Mouse (Mus musculus) brain, embryonic 14.5 days (tissue): ENCODE measurements around the gene Gm39566. TPM values are rescaled to one million over a fixed set of nuclear protein-coding genes. Genes with fewer than 3 reads are reported as not detected.
A peak's percentile ranks its signal among the peaks of the same experiment; 100 is the strongest.
"Not testable (repeated sequence)": the region's sequence is repeated elsewhere in the genome, so short reads cannot be mapped to it uniquely, and the experiment has no call there.

Experiments
- DNase-seq: peaks from one replicate; pipeline ENCODE4 v3.0.0-alpha.2; 2011; ENCODE audit warnings: low read depth
- CTCF ChIP-seq: fragments of 200-500 bp; IDR thresholded peaks from 2 replicates; pipeline ENCODE4 v1.5.1; 2012; ENCODE audit warnings: inconsistent platforms, mild to moderate bottlenecking, moderate library complexity, borderline replicate concordance; ENCODE audit not compliant: insufficient read depth, insufficient read length; ENCODE audit errors: extremely low read depth
- POLR2A ChIP-seq: fragments of 200-500 bp; IDR thresholded peaks from 2 replicates; pipeline ENCODE4 v1.6.1; 2012; ENCODE audit warnings: mild to moderate bottlenecking, inconsistent platforms, borderline replicate concordance; ENCODE audit not compliant: poor library complexity, insufficient read depth, insufficient read length, severe bottlenecking; ENCODE audit errors: extremely low read depth
- polyA plus RNA-seq: library from polyadenylated mRNA; depleted of rRNA; stranded (reverse); fragments of >200 nt; gene quantifications from 2 replicates; pipeline ENCODE4 v1.2.3, GENCODE M21; 2012; rRNA removed

The Gm39566 gene
- not detected in 2 replicates for polyA plus RNA-seq

DNA sequence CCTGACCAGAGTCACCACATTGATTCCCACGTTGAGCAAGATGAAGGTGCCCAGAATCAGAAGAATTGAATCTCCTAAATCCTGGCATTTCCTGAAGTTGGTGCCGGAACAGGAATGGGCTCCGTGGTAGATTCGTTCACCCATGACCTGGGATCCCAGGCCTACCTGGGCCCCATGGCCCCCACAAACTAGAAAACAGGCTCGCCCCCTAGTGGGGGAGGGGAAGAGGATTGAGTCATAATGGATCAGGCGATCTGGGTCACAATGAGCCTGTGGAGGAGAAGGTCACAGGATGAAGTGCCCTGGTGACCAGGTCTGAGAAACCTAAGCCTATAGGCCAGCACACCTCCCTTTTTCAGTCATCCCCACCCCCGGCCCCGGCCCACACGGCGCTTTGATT is at the start of gene Gm39566:
Gm39566 (minus strand) TSS at position 144 of the 400 bp plus-strand sequence.
- no peak for TF ChIP-seq POLR2A
- no peak for TF ChIP-seq CTCF
- DNase-seq: no peak

DNA sequence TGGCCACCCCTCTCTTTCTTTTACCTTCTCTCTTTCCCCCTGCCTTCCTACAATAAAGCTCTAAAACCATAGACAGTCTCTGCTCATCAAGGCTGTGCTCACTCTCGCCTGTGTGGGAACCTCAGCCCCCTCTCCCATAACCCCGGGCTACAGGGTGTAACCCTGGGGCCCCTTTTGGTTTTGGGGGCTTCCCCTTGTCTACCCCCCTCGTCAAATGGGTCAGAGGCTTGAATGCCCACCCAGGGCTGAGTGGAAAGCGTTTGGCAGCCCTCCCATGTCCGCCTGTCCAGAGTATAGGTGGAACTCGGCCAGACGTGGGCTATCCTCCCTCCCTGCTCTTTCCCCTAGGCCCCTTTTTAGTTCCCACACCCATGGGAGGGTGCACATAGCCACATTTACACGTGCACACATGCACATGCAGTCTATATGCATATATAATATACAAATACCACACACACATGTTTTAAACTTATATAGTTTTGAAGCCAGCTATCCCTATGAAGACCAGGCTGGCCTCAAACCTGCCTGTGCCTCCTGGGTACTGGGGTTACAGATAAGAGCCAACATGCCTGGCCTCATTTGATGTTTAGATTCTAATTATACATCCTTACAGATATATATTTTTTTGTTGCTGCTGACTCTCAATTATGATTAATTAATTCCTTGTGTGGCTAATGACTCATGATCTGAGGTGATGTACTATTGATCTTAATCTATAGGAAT is 49.2 kb upstream of the Gm39566 start:
- TF ChIP-seq CTCF (no peak), POLR2A (no peak)
- no peak for DNase-seq

DNA sequence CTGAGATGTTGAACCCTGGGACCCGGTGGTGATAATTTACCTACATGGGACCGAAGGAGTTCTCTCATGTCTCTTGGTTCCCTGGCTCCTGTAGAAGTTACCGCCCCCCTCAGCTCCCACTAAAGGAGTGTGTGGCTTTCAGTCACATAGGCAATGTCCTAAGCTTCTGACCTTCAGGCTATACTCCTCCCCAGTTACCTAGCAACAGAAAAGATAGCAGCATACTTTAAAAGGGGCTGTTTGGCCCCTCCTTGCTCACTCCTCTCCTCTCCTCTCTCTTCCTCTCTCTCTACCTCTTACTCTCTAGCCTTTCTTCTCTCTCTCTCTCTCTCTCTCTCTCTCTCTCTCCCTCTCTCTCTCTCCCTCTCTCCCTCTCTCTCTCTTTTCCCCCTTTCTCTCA is 48.6 kb upstream of the Gm39566 start:
- DNase-seq: not testable (repeated sequence)

DNA sequence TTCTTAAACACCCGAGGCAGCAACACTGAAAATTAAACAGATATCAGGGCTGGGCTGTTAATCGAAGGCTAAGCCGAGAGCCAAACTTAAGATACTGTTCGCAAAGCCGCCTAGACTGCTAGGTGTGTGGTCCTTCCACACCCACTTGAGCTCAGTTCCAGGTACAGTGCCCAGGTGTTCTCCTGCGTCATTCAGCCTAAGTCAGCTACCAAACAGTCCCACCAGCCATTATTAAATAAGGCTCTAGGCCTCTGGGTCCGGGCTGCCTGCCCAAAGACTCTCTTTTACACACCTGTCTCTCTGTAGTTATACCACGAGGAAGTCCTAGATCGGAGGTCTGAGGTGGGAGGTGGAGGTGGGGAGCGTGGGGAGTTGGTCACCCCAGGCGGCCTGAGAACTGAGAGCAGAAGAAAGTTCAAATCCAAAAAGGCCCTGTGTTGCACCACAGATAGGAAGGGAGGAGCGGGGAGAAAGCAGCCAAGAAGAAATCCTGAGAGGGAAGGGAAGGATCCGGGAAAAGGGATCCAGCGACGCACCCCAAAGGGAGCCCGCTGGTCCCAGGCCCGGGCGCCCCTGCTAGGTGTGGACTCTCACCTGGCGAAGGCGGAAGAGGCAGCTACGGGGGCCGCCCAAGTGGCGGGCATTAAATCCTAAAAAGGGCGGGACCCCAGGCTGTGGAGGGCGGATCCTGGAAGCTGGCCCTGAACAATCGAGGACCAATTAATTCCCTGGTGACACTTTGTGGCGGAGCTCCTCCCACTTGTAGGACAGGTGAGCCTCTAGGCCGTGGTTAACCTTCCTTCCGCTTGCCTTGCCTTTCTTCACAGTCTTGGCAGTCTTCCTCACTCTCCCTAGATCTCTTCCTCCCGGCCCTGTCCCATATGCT is 43.3 kb upstream of the Gm39566 start, which contains the start of gene Tnk1:
Tnk1 (minus strand) TSS at position 618 of the 886 bp plus-strand sequence.
- no peak for TF ChIP-seq POLR2A
- TF ChIP-seq CTCF: no peak
- DNase-seq: no peak

DNA sequence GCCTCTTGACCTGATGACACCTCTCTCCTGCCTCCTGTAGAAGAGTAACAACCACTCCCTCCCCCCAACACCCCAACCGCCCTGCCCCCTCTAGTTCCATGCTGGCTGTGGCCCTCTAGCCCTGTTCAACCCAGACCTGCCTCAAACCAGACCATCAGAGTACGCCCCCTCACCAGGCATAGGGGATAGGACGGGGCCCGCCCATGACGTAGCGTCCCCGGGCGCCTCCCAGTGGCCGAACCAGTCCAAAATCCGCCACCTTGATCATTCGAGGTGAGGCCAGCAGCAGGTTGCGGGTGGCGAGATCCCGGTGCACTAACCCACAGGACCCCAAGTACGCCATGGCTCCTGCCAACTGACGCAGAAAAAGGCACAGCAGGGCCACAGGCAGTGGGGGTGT is 40.2 kb upstream of the Gm39566 start:
- DNase-seq: peak; percentile 47
- no peak for TF ChIP-seq POLR2A
- TF ChIP-seq CTCF: peak; percentile 52; the same call in 1 of the 2 replicates

DNA sequence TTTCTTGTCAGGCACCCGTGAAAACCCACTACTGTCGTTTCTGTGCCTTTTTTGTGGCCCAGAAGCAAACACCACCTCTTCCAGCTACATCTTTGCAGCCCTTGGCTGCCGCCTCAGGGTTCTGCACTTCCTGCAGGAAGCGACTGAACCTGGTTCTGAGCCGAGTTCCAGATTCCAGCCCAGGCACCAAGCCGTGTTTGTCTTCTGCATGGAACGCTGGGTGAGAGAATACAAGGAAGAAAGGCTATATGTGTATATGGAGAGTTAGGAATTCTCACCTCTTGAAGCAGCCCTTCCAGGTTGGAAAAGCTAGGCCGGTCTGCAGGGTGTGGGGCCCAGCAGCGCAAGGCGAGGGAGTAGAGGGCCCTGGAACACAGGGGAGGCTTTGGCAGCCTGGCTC is 39.6 kb upstream of the Gm39566 start:
- DNase-seq: no peak
- TF ChIP-seq POLR2A (no peak), CTCF (no peak)

DNA sequence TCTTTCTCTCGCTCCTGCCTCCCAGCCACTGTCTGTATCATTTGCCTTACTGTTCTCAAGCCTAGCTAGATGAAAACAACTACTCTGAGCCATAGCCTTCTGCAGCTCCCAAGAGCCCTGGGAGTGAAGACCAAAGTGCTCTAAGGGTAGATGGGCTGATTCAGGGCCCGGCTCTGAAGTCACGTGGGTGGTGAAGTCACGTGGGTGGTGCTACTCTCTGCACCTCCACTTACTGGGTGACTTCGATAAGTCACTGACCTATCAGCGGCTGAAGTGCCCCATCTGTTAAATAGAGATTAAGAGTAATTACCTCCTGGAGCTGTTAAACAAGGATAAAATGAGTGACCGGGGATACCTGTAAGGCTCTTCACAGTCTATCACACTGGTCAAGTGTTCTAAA is 38.9 kb upstream of the Gm39566 start:
- DNase-seq: no peak
- TF ChIP-seq CTCF (no peak), POLR2A (no peak)

DNA sequence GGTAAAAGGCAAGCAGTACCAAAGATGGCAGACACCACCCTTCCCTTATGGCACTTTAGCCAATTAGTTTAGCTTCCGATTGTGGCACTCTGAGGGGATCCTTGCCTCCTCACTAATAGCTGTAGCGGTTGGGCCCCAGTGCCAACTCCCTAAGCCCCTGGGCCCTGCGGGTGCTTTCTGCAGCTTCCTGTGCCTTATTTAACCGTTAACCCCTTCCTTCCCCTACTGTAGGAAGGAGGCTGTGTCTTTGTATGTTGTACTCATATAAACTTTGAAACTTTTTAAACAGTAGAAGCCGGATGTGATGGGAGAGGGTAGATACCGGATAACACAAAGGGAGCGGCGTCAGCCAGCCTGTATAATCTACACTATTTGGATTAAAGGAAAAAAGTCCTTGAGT is 35.7 kb upstream of the Gm39566 start:
- no peak for DNase-seq
- TF ChIP-seq CTCF (no peak), POLR2A (no peak)

DNA sequence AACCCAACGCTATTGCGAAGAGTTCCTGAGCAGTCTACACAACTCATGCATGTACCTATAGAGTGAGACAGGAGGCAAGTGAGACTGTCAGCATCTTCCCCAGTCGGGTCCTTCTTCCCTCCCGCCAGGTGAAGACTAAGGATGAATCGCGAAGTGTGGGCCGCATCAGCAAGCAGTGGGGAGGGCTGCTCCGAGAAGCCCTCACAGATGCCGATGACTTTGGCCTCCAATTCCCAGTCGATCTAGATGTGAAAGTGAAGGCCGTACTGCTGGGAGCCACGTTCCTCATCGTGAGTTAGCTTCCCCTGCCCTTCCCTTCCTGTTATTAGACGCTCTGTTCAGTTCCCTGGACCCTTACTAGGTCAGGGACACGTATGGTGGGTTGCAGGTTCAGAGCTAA is 34.8 kb upstream of the Gm39566 start:
- DNase-seq: no peak
- TF ChIP-seq POLR2A (no peak), CTCF (no peak)

DNA sequence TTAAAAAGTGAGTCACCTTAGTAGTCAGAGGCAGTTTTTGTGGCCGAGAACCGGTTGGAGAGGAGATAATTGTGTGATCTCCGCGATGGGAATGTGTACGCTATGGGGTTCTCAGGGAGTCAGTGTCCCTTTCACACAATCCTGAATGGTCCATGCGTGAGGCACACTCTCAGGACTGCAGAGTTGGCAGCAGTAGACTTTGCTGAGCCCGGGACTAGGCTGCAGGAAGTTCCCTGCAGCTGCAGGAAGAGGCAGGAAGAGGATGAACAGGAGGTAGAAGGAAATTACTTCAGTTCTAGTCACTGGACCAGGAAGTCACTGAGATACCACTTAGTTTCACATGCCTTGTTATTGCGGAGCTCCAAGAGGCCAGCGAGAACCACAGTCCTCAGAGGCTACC is 34.0 kb upstream of the Gm39566 start:
- TF ChIP-seq CTCF (no peak), POLR2A (no peak)

DNA sequence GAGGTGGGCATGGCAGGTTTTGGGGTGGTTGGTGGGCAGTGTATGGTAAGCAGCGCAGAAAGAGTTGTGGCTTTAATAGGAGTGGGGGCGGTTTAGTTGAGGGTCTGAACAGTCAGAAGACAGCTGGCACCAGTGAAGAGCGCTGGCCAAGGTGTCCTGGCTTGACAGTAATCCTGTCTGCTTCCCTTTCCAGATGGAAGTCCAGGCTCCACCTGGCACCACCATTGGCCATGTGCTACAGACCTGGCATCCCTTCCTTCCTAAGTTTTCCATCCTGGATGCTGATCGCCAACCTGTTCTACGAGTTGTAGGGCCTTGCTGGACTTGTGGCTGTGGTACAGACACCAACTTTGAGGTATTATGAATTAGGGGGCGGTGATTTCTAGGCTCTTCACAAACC is 32.9 kb upstream of the Gm39566 start:
- DNase-seq: no peak
- TF ChIP-seq POLR2A: no peak
- TF ChIP-seq CTCF: no peak

More for the DNA sequence above, 34.0 kb upstream of the Gm39566 start:
- DNase-seq: no peak

DNA sequence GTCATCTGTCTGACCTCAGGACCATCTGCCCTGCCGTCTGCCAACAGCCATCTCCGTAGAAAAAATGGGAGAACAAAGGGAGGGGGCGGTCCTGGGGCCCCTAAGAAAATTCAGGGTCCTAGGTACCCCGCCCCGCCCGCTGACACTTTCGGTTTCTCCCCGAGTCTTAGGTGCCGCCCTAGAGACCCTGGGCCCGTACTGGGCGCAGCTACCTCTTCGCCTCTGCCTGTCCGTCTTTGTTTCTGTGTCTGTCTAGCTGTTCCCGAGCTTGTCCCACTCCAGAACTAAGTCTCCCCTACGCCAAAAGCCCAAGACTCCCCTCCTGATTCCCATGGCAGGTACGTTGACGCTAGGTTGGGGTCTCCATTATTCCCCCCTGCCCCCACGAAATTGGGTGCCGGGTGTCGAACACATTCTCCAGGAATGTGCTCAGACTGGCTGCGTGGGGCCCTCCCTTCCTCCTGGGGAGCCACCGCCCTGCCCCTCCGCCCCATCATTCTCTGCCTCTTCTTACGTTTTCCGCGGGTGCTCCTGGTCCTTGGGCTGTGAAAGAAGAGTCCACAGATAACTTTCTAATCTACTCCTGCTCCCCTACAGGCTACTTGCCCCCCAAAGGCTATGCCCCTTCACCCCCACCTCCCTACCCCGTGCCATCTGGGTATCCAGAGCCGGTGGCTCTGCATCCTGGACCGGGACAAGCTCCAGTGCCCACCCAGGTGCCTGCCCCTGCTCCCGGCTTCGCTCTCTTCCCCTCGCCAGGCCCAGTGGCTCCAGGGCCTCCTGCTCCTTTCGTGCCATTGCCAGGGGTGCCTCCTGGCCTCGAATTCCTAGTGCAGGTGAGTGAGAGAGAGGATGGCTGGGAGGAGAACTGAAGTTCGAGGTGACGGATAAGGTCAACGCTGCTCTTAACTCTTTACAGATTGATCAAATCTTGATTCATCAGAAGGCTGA is 31.9 kb upstream of the Gm39566 start:
- TF ChIP-seq CTCF: no peak
- no peak for DNase-seq
